In the genomic region with DNA sequence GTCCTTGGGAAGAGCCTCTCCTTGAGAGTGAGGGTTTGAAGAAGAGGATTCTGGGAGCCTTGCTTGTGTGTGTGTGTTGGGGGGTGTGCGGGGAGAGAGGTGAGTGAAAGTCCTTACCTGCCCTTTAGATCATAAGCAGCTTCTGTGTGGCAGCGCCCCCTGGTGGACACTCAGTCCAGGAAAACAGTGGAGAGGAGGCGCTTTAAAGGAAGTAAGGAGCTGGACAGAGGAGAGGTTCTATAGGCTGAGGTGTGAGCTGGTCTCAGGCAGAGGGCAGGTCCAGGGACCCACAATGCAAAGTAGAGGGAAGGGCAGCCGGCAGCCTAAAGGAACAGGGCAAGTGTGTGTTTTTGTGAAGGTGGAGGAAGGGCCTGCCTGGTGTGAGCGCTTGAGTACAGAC, we compare ENCODE assay signal across 9 mouse cellular contexts. TPM values are rescaled to one million over a fixed set of nuclear protein-coding genes. Genes with fewer than 3 reads are reported as not detected.
A peak's percentile ranks its signal among the peaks of the same experiment; 100 is the strongest.
DNase-seq lines count a peak whose midpoint lies in the region; ATAC-seq and TF ChIP-seq lines count a peak whose summit lies in the region.
"Had no signal": no experiment of that assay in that cellular context is flagged by ENCODE, and none has a peak within 500 bp of the region (broad histone marks: within the 10 kb centered on the region; RNA-seq: fewer than 3 reads in every experiment).

No protein-coding gene starts in this region.

- no peak overlapping the region for H3K9ac ChIP-seq in forebrain, embryonic 16.5 days (replicated peaks; ENCODE audit: low read depth, low read length)
- H3K9ac ChIP-seq in hindbrain, embryonic 11.5 days (ENCODE audit: low read depth, low read length): no peak overlapping the region
- H3K9ac ChIP-seq: heart, embryonic 15.5 days had no signal

- no peak overlapping the region for H3K4me2 ChIP-seq in forebrain, embryonic 16.5 days (ENCODE audit: low read length)
- no peak overlapping the region for H3K4me2 ChIP-seq in hindbrain, embryonic 11.5 days (replicated peaks; ENCODE audit: low read depth, low read length)
- H3K4me2 ChIP-seq: heart, embryonic 15.5 days had no signal

- H3K9me3 ChIP-seq in G1E (replicated peaks): no peaks in the 10 kb centered on the region
- no peaks in the 10 kb centered on the region for H3K9me3 ChIP-seq in forebrain, embryonic 16.5 days (ENCODE audit: control insufficient read depth, low read length)
- H3K9me3 ChIP-seq in hindbrain, embryonic 11.5 days (ENCODE audit: control insufficient read depth, low read length): no peaks in the 10 kb centered on the region
- H3K9me3 ChIP-seq: heart, embryonic 15.5 days had no signal

- ATAC-seq in G1E (ENCODE audit: extremely low read depth, insufficient number of reproducible peaks, low FRiP score, poor library complexity, severe bottlenecking): peak; percentile 75
- ATAC-seq in forebrain, embryonic 16.5 days: peak; percentile 49
- peak; percentile 31; the same call in 1 of the 2 replicates for ATAC-seq in hindbrain, embryonic 11.5 days (ENCODE audit: low FRiP score)

- peak; percentile 75 for DNase-seq in G1E (ENCODE audit: low spot score)
- peak; percentile 86 for DNase-seq in cerebellum, adult 11 months
- DNase-seq in hindbrain, embryonic 11.5 days (ENCODE audit: low spot score): peak; percentile 87
- peak; percentile 76 to 94 for DNase-seq in layer of hippocampus, postnatal 25 days (ENCODE audit: extremely low spot score in 1 of 2, low spot score in 1 of 2)
- DNase-seq in lung, postnatal 36 days: peak; percentile 91
- peak; percentile 76 for DNase-seq in retina, postnatal 7 days (ENCODE audit: low read depth, low spot score)
- DNase-seq in thymus, postnatal 36 days: peak; percentile 81 to 84

- H3K36me3 ChIP-seq in G1E (replicated peaks): peaks cover 80% of the 10 kb centered on the region
- H3K36me3 ChIP-seq in forebrain, embryonic 16.5 days (ENCODE audit: control insufficient read depth, insufficient read depth): peaks cover 18% of the 10 kb centered on the region
- H3K36me3 ChIP-seq in hindbrain, embryonic 11.5 days (ENCODE audit: control insufficient read depth, insufficient read depth, low read length): 0 out of 2 replicates have a peak, but pooled peaks cover 5% of the 10 kb centered on the region

- H3K27me3 ChIP-seq in G1E (ENCODE audit: insufficient read depth, low read length): no peaks in the 10 kb centered on the region
- no peaks in the 10 kb centered on the region for H3K27me3 ChIP-seq in forebrain, embryonic 16.5 days (replicated peaks; ENCODE audit: control insufficient read depth, insufficient read depth, low read length)
- H3K27me3 ChIP-seq in hindbrain, embryonic 11.5 days (ENCODE audit: control insufficient read depth, insufficient read depth, low read length): no peaks in the 10 kb centered on the region
- H3K27me3 ChIP-seq: heart, embryonic 15.5 days had no signal

- no peak overlapping the region for H3K27ac ChIP-seq in forebrain, embryonic 16.5 days (ENCODE audit: low read length)
- H3K27ac ChIP-seq in hindbrain, embryonic 11.5 days (ENCODE audit: low read depth, low read length): no peak overlapping the region
- H3K27ac ChIP-seq: heart, embryonic 15.5 days had no signal

- 23% methylated on average over 5 of the region's 5 CpGs for WGBS in forebrain, embryonic 16.5 days
- WGBS in hindbrain, embryonic 11.5 days: 24% methylated on average over 5 of the region's 5 CpGs

- peak; percentile 58 for TF ChIP-seq CTCF in G1E (IDR thresholded peaks at IDR 0.05; ENCODE audit: low read depth, low read length)

- no peak overlapping the region for H3K4me3 ChIP-seq in G1E (ENCODE audit: low read depth, low read length)
- no peak overlapping the region for H3K4me3 ChIP-seq in forebrain, embryonic 16.5 days (replicated peaks; ENCODE audit: low read length)
- H3K4me3 ChIP-seq in hindbrain, embryonic 11.5 days (ENCODE audit: low read depth, low read length): no peak overlapping the region
- H3K4me3 ChIP-seq: heart, embryonic 15.5 days had no signal

- peaks cover 8% of the 10 kb centered on the region for H3K4me1 ChIP-seq in G1E (ENCODE audit: insufficient read depth, low read depth, low read length)
- peaks cover 5% of the 10 kb centered on the region; the same call in 1 of the 2 replicates for H3K4me1 ChIP-seq in forebrain, embryonic 16.5 days (replicated peaks; ENCODE audit: control insufficient read depth, insufficient read depth, low read length)
- H3K4me1 ChIP-seq in hindbrain, embryonic 11.5 days (replicated peaks; ENCODE audit: control insufficient read depth, insufficient read depth, low read length): 0 out of 2 replicates have a peak, but pooled peaks cover 2% of the 10 kb centered on the region

RNA-seq across cellular contexts. Expression of a gene that starts 8.7 kb away (rescaled TPM):
- total RNA-seq in G1E (2014; fragmentation: Nextera tagmentation) (3.7 and 4.3 TPM in 2 replicates), G1E (2017) (3.9 and 4.2 TPM in 2 replicates)
- 2.4 and 2.5 TPM in 2 replicates for polyA plus RNA-seq in G1E (2012)
- 70.1 and 73.5 TPM in 2 replicates for polyA plus RNA-seq in forebrain, embryonic 16.5 days (2015; fragmentation: Nextera tagmentation; extraction: Ambion mirVana)
- 18.5 and 19.9 TPM in 2 replicates for polyA plus RNA-seq in hindbrain, embryonic 11.5 days (2014; fragmentation: Nextera tagmentation; extraction: Ambion mirVana)
- total RNA-seq in layer of hippocampus, postnatal 25 days (2021): 10 to 100 TPM; 37.7 to 43.3 TPM

RNA-seq across cellular contexts. Expression of a gene that starts 8.8 kb away (rescaled TPM):
- total RNA-seq in G1E (2014; fragmentation: Nextera tagmentation) (144 and 148 TPM in 2 replicates), G1E (2017) (305 TPM in 2 replicates)
- polyA plus RNA-seq in G1E (2012): 81.2 and 94.1 TPM in 2 replicates
- 537 and 590 TPM in 2 replicates for polyA plus RNA-seq in forebrain, embryonic 16.5 days (2015; fragmentation: Nextera tagmentation; extraction: Ambion mirVana)
- 756 and 797 TPM in 2 replicates for polyA plus RNA-seq in hindbrain, embryonic 11.5 days (2014; fragmentation: Nextera tagmentation; extraction: Ambion mirVana)
- 100 to 1,000 TPM; 181 to 185 TPM for total RNA-seq in layer of hippocampus, postnatal 25 days (2021)

RNA-seq across cellular contexts. Expression of a gene that starts 19.4 kb away (rescaled TPM):
- total RNA-seq in G1E (2014; fragmentation: Nextera tagmentation): 11.0 and 12.3 TPM in 2 replicates
- total RNA-seq in G1E (2017): 21.7 and 24.8 TPM in 2 replicates
- 12.9 and 14.8 TPM in 2 replicates for polyA plus RNA-seq in G1E (2012)
- 33.5 and 38.1 TPM in 2 replicates for polyA plus RNA-seq in forebrain, embryonic 16.5 days (2015; fragmentation: Nextera tagmentation; extraction: Ambion mirVana)
- polyA plus RNA-seq in hindbrain, embryonic 11.5 days (2014; fragmentation: Nextera tagmentation; extraction: Ambion mirVana): 26.3 and 31.5 TPM in 2 replicates
- 10 to 100 TPM; 17.6 to 17.9 TPM for total RNA-seq in layer of hippocampus, postnatal 25 days (2021)

RNA-seq across cellular contexts. Expression of a gene that starts 26.2 kb away (rescaled TPM):
- total RNA-seq in G1E (2014; fragmentation: Nextera tagmentation) (19.9 and 27.5 TPM in 2 replicates), G1E (2017) (39.2 and 41.1 TPM in 2 replicates)
- polyA plus RNA-seq in G1E (2012): 44.4 and 57.6 TPM in 2 replicates
- polyA plus RNA-seq in forebrain, embryonic 16.5 days (2015; fragmentation: Nextera tagmentation; extraction: Ambion mirVana): 23.8 and 26.1 TPM in 2 replicates
- 13.5 and 14.6 TPM in 2 replicates for polyA plus RNA-seq in hindbrain, embryonic 11.5 days (2014; fragmentation: Nextera tagmentation; extraction: Ambion mirVana)
- 100 to 1,000 TPM; 101 to 108 TPM for total RNA-seq in layer of hippocampus, postnatal 25 days (2021)

RNA-seq across cellular contexts. Expression of a gene that starts 53.3 kb away (rescaled TPM):
- total RNA-seq in G1E (2014; fragmentation: Nextera tagmentation): not detected in 2 replicates
- total RNA-seq in G1E (2017): 0.11 TPM in 1 of 2 replicates, not detected in the other
- polyA plus RNA-seq in G1E (2012): not detected in 2 replicates
- polyA plus RNA-seq in forebrain, embryonic 16.5 days (2015; fragmentation: Nextera tagmentation; extraction: Ambion mirVana): 1.8 and 2.4 TPM in 2 replicates
- 2.6 and 2.7 TPM in 2 replicates for polyA plus RNA-seq in hindbrain, embryonic 11.5 days (2014; fragmentation: Nextera tagmentation; extraction: Ambion mirVana)
- total RNA-seq in layer of hippocampus, postnatal 25 days (2021): 10 to 100 TPM; 45.3 to 50.7 TPM
- polyA plus RNA-seq: heart, embryonic 15.5 days had no signal
